ENCODE assay signal across 8 mouse cellular contexts in the genomic region with DNA sequence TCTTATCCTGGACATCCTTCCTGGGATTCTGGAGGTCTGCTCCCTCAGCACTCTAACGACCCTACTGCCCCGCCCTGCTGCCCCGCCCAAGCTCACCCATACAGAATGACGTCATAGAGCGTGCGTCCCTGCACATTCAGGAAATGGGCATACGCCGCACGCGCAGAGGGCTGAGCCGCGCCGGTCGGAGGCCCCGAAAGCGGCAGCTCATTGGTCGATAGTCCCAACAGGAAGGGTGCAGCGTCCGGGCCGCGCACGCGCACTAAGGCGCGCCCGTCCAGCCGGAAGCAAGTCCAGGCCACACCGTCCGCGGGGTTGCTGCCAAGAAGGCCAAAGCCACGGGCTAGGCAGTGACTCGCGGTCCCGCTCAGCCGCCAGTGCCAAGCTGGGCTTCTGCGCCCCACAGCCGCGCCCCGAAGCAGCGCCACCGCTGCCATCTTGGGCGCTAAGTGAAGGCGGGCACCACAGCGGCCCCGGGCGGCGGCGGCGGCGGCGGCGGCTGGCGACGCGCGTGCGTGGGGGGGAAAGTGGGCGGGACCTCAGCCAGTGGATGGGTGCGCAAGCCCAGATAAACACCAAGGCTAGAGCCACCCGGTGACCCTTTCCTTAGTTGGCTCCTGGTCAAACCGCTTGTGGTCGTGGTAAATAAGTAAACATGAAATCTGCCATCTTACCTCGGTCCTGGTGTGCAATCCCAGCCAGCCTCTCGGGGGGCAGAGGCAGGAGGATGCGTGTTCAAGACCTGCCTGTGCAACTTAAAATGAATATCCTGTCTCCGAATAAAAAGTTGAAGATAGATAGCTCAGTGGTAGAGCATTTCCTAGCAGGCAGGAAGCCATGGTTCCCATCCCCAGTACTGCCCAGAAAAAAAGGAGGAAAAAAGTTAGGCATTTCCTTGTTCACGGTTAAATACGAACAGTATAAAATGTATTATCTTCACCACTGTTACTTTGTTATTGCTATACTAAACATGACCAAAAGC. TPM values are rescaled to one million over a fixed set of nuclear protein-coding genes. Genes with fewer than 3 reads are reported as not detected.
DNase-seq lines count a peak whose midpoint lies in the region; ATAC-seq and TF ChIP-seq lines count a peak whose summit lies in the region.

A gene (minus strand): TSS at position 485 of the 982 bp plus-strand sequence.

- H3K4me3 ChIP-seq in MEL (ENCODE audit: control insufficient read depth in 1 of 2, insufficient read depth in 1 of 2, low read depth in 2 of 2, low read length in 2 of 2): peak within 1 kb of the TSS; percentile 75 to 81
- H3K4me3 ChIP-seq in cerebellum, adult 2 months (replicated peaks; ENCODE audit: insufficient read depth, low read depth, low read length): peak within 1 kb of the TSS; percentile 81
- peak within 1 kb of the TSS; percentile 85 for H3K4me3 ChIP-seq in hindbrain, embryonic 10.5 days
- H3K4me3 ChIP-seq in lung, postnatal 0 days (ENCODE audit: low read depth, low read length): peak within 1 kb of the TSS; percentile 60

- peak within 1 kb of the TSS; percentile 93 for H3K9ac ChIP-seq in MEL (ENCODE audit: control insufficient read depth, low read depth, low read length, poor library complexity, severe bottlenecking)
- H3K9ac ChIP-seq in lung, postnatal 0 days (replicated peaks; ENCODE audit: low read depth): peak within 1 kb of the TSS; percentile 65

- peak within 1 kb of the TSS; percentile 97 for H3K27ac ChIP-seq in MEL (ENCODE audit: control insufficient read depth, low read depth, low read length)
- peak within 1 kb of the TSS; percentile 99 for H3K27ac ChIP-seq in cerebellum, adult 2 months (ENCODE audit: insufficient read depth, low read length)
- H3K27ac ChIP-seq in hindbrain, embryonic 10.5 days: peak within 1 kb of the TSS; percentile 98
- peak within 1 kb of the TSS; percentile 100 for H3K27ac ChIP-seq in lung, postnatal 0 days (ENCODE audit: low read length)

- TF ChIP-seq CTCF in MEL (IDR thresholded peaks at IDR 0.05 in 2 of 3, conservative IDR thresholded peaks at IDR 0.05 in 1 of 3; ENCODE audit: control insufficient read depth in 1 of 3, insufficient read depth in 1 of 3, low read depth in 2 of 3, low read length in 3 of 3, poor library complexity in 1 of 3, severe bottlenecking in 1 of 3): peak in 2 of 3 experiments; percentile 19 to 41; a peak in 2 of 6 replicates
- no peak for TF ChIP-seq CTCF in cerebellum, adult 2 months (IDR thresholded peaks at IDR 0.05; ENCODE audit: borderline replicate concordance, insufficient read depth, low read depth, low read length)
- TF ChIP-seq CTCF in lung, postnatal 0 days (IDR thresholded peaks at IDR 0.05): peak; percentile 47

- DNase-seq in MEL (ENCODE audit: low read depth, low spot score): peak; percentile 100
- peak; percentile 99 to 100 for DNase-seq in cerebellum, adult 2 months
- peak; percentile 99 for DNase-seq in forelimb bud, embryonic 11.5 days (ENCODE audit: low read depth, low spot score)
- DNase-seq in hindbrain, embryonic 10.5 days (ENCODE audit: low spot score): peak; percentile 98
- DNase-seq in layer of hippocampus, adult 9-11 months: peak; percentile 100
- DNase-seq in lung, postnatal 0 days (ENCODE audit: low spot score): peak; percentile 100
- DNase-seq in ovary, postnatal 14 days (ENCODE audit: low spot score): peak; percentile 92
- peak; percentile 97 for DNase-seq in thymus, postnatal 14 days

- H3K4me2 ChIP-seq in lung, postnatal 0 days (replicated peaks; ENCODE audit: low read depth, low read length): peak within 1 kb of the TSS; percentile 60

- 3% methylated on average over 68 of the region's 68 CpGs for WGBS in cerebellum, adult 2 months
- 4% methylated on average over 68 of the region's 68 CpGs for WGBS in hindbrain, embryonic 10.5 days
- WGBS in lung, postnatal 0 days: 2% methylated on average over 55 of the region's 68 CpGs

- no peak for TF ChIP-seq RAD21 in MEL (IDR thresholded peaks at IDR 0.05; ENCODE audit: low read depth, low read length)

- ATAC-seq in lung, postnatal 0 days: peak; percentile 98

- H3K79me2 ChIP-seq in MEL (ENCODE audit: control insufficient read depth, insufficient read depth, low read length, poor library complexity): peaks cover 10% of the 10 kb centered on the region

- TF ChIP-seq POLR2A in MEL (IDR thresholded peaks at IDR 0.05; ENCODE audit: control insufficient read depth in 1 of 2, insufficient read depth in 1 of 2, low read depth in 1 of 2, low read length in 2 of 2, poor library complexity in 1 of 2): peak; percentile 92 to 93
- TF ChIP-seq POLR2A in cerebellum, adult 2 months (IDR thresholded peaks at IDR 0.05; ENCODE audit: borderline replicate concordance, insufficient read depth, low read length): peak; percentile 59; the same call in 1 of the 2 replicates

- H3K36me3 ChIP-seq in MEL (ENCODE audit: control insufficient read depth in 1 of 2, insufficient read depth in 2 of 2, low read length in 2 of 2): peaks cover 0 to 31% of the 10 kb centered on the region in 2 experiments; a peak in 2 of 4 replicates
- peaks cover 16% of the 10 kb centered on the region for H3K36me3 ChIP-seq in hindbrain, embryonic 10.5 days
- H3K36me3 ChIP-seq in lung, postnatal 0 days (ENCODE audit: insufficient read depth, low read length): no peaks in the 10 kb centered on the region

- TF ChIP-seq EP300 in MEL (IDR thresholded peaks at IDR 0.05; ENCODE audit: low read depth in 1 of 2, low read length in 2 of 2): peak; percentile 26 to 75
- peak; percentile 83 for TF ChIP-seq EP300 in lung, postnatal 0 days (IDR thresholded peaks at IDR 0.05)

- no peaks in the 10 kb centered on the region for H3K9me3 ChIP-seq in MEL (replicated peaks; ENCODE audit: insufficient read depth, low read length)
- no peaks in the 10 kb centered on the region for H3K9me3 ChIP-seq in hindbrain, embryonic 10.5 days
- H3K9me3 ChIP-seq in lung, postnatal 0 days (ENCODE audit: low read length): no peaks in the 10 kb centered on the region

- peaks cover 22 to 37% of the 10 kb centered on the region in 2 experiments for H3K4me1 ChIP-seq in MEL (ENCODE audit: control insufficient read depth in 1 of 2, insufficient read depth in 2 of 2, low read length in 2 of 2)
- H3K4me1 ChIP-seq in cerebellum, adult 2 months (ENCODE audit: control insufficient read depth, insufficient read depth, low read length): no peaks in the 10 kb centered on the region; the same call in 1 of the 2 replicates
- peaks cover 24% of the 10 kb centered on the region for H3K4me1 ChIP-seq in hindbrain, embryonic 10.5 days (replicated peaks)
- peaks cover 15% of the 10 kb centered on the region for H3K4me1 ChIP-seq in lung, postnatal 0 days (ENCODE audit: insufficient read depth, low read depth, low read length)

- no peaks in the 10 kb centered on the region for H3K27me3 ChIP-seq in MEL (ENCODE audit: control insufficient read depth in 1 of 2, insufficient read depth in 2 of 2, low read length in 2 of 2)
- H3K27me3 ChIP-seq in cerebellum, adult 2 months (ENCODE audit: control insufficient read depth, insufficient read depth, low read length): no peaks in the 10 kb centered on the region
- peaks cover 3% of the 10 kb centered on the region; the same call in 1 of the 2 replicates for H3K27me3 ChIP-seq in hindbrain, embryonic 10.5 days (ENCODE audit: insufficient read depth, poor library complexity, severe bottlenecking)
- no peaks in the 10 kb centered on the region for H3K27me3 ChIP-seq in lung, postnatal 0 days (replicated peaks; ENCODE audit: insufficient read depth, low read length)

TF ChIP-seq in MEL, 35 proteins besides CTCF, POLR2A, EP300 and RAD21 (continues in another document):
- TF ChIP-seq KAT2A (conservative IDR thresholded peaks at IDR 0.05; ENCODE audit: low read depth, low read length) (peak; percentile 88), ZC3H11A (IDR thresholded peaks at IDR 0.05; ENCODE audit: low read depth, low read length) (no peak), MAX (IDR thresholded peaks at IDR 0.05; ENCODE audit: low read length) (peak; percentile 89), ZNF384 (IDR thresholded peaks at IDR 0.05; ENCODE audit: low read depth, low read length) (no peak), MAFK (IDR thresholded peaks at IDR 0.05; ENCODE audit: borderline replicate concordance, low read depth, low read length) (0 out of 2 replicates have a peak, but pooled peaks have one; percentile 45), MYC (IDR thresholded peaks at IDR 0.05; ENCODE audit: low read depth, low read length) (peak; percentile 91), TAL1 (IDR thresholded peaks at IDR 0.05; ENCODE audit: low read length) (peak; percentile 75), MEF2A (IDR thresholded peaks at IDR 0.05; ENCODE audit: extremely low read depth, insufficient replicate concordance, low read depth, low read length, poor library complexity, severe bottlenecking) (peak; percentile 56; the same call in 1 of the 2 replicates), MAZ (IDR thresholded peaks at IDR 0.05; ENCODE audit: low read depth, low read length) (peak; percentile 98), ZKSCAN1 (IDR thresholded peaks at IDR 0.05; ENCODE audit: low read depth, low read length) (no peak), CHD1 (IDR thresholded peaks at IDR 0.05; ENCODE audit: low read depth, low read length) (peak; percentile 68; the same call in 1 of the 2 replicates), USF1 (IDR thresholded peaks at IDR 0.05; ENCODE audit: low read depth, low read length) (peak; percentile 17; the same call in 1 of the 2 replicates), POLR2AphosphoS2 (IDR thresholded peaks at IDR 0.05; ENCODE audit: low read length) (peak; percentile 88), TCF12 (IDR thresholded peaks at IDR 0.05; ENCODE audit: low read depth, low read length) (peak; percentile 74), GABPA (IDR thresholded peaks at IDR 0.05; ENCODE audit: low read depth, low read length) (no peak), JUND (IDR thresholded peaks at IDR 0.05; ENCODE audit: low read depth, low read length) (no peak), TBP (IDR thresholded peaks at IDR 0.05; ENCODE audit: low read depth, low read length) (no peak; the same call in none of the 2 replicates), CHD2 (IDR thresholded peaks at IDR 0.05; ENCODE audit: low read length) (no peak), ELF1 (IDR thresholded peaks at IDR 0.05; ENCODE audit: low read depth, low read length) (peak; percentile 100), E2F4 (IDR thresholded peaks at IDR 0.05; ENCODE audit: borderline replicate concordance, low read depth, low read length) (peak; percentile 46; the same call in 1 of the 2 replicates), POLR2AphosphoS5 (IDR thresholded peaks at IDR 0.05; ENCODE audit: borderline replicate concordance, low read depth, low read length) (no peak)

RNA-seq across cellular contexts. Expression of the gene that starts here (rescaled TPM):
- 14.9 and 18.8 TPM in 2 replicates for total RNA-seq in MEL (2012; rRNA removed)
- 10 to 100 TPM in 1 of 2 experiments, not detected in 1; 14.7 TPM for polyA plus RNA-seq in MEL (2012; ENCODE audit: insufficient read depth in 1 of 2, insufficient read length in 2 of 2, low read depth in 1 of 2, low replicate concordance in 2 of 2, missing spikeins in 1 of 2)
- polyA plus RNA-seq in cerebellum, adult 2 months (2012; rRNA removed): 5.1 and 5.7 TPM in 2 replicates
- 4.8 and 7.1 TPM in 2 replicates for polyA plus RNA-seq in hindbrain, embryonic 10.5 days (2016; fragmentation: Nextera tagmentation; extraction: Ambion mirVana)
- 3.1 and 3.9 TPM in 2 replicates for polyA plus RNA-seq in lung, postnatal 0 days (2015; fragmentation: Nextera tagmentation; extraction: Ambion mirVana)

Comparison
In these comparisons a context has a peak if more than half of its experiments do, and no peak if none do; other contexts are left out.
1. Peak in every context shown above with its lines: DNase-seq, ATAC-seq, H3K4me3 ChIP-seq and H3K27ac ChIP-seq.